Mouse (Mus musculus) embryonic facial prominence, embryonic 14.5 days (tissue): ENCODE results near the gene Rnf182. TPM values are rescaled to one million over a fixed set of nuclear protein-coding genes. Genes with fewer than 3 reads are reported as not detected.
A peak's percentile ranks its signal among the peaks of the same experiment; 100 is the strongest.

Experiments used
- ATAC-seq: fragments of 200-750 bp; cut with Nextera tagmentation; 2 replicates; pipeline ENCODE4 v1.8.0; 2017; ENCODE audit warnings: low read depth, moderate number of reproducible peaks, moderate TSS enrichment
- DNase-seq: peaks from one replicate; pipeline ENCODE4 v3.0.0-alpha.2; 2015; ENCODE audit warnings: low spot score
- H3K27ac ChIP-seq: fragments of 300-500 bp; sonication (generic); replicated peaks from 2 replicates; pipeline ENCODE4 v1.5.1; 2014; ENCODE audit warnings: low read depth, mild to moderate bottlenecking, low read length, moderate library complexity
- H3K27me3 ChIP-seq: fragments of 300-500 bp; sonication (generic); replicated peaks from 2 replicates; pipeline ENCODE4 v1.6.1; 2014; ENCODE audit warnings: low read length; ENCODE audit not compliant: control insufficient read depth, insufficient read depth
- H3K36me3 ChIP-seq: fragments of 300-500 bp; sonication (generic); 2 replicates; pipeline ENCODE4 v1.6.1; 2014; ENCODE audit warnings: low read length, mixed read lengths; ENCODE audit not compliant: control insufficient read depth, insufficient read depth
- H3K4me1 ChIP-seq: fragments of 300-500 bp; sonication (generic); 2 replicates; pipeline ENCODE4 v1.6.1; 2014; ENCODE audit warnings: antibody characterized with exemption, low read length; ENCODE audit not compliant: control insufficient read depth, insufficient read depth
- H3K4me2 ChIP-seq: fragments of 300-500 bp; sonication (generic); 2 replicates; pipeline ENCODE4 v1.6.1; 2014; ENCODE audit warnings: low read depth, mild to moderate bottlenecking, low read length, moderate library complexity, mixed read lengths
- H3K4me3 ChIP-seq: fragments of 300-500 bp; sonication (generic); 2 replicates; pipeline ENCODE4 v1.5.1; 2014; ENCODE audit warnings: low read depth, mild to moderate bottlenecking, low read length
- H3K9ac ChIP-seq: fragments of 300-500 bp; sonication (generic); 2 replicates; pipeline ENCODE4 v1.6.1; 2014; ENCODE audit warnings: low read depth, mild to moderate bottlenecking, low read length, moderate library complexity, mixed read lengths
- H3K9me3 ChIP-seq: fragments of 300-500 bp; sonication (generic); 2 replicates; pipeline ENCODE4 v1.6.1; 2016; ENCODE audit warnings: low read length; ENCODE audit not compliant: control insufficient read depth
- WGBS: fragments of 180-500 bp; shearing (Covaris S2); extraction: QIAGEN DNeasy Blood & Tissue Kit; methylation state at CpG from one replicate; pipeline ENCODE4 v1.1.7; 2014; 5-methylcytosine and 5-hydroxymethylcytosine counted together
- polyA plus RNA-seq: library from polyadenylated mRNA; unstranded; fragments of >200 nt; fragmentation: Nextera tagmentation; extraction: Ambion mirVana; gene quantifications from 2 replicates; pipeline ENCODE4 v1.2.1, GENCODE M21; 2014

Rnf182 gene
- polyA plus RNA-seq, 1 experiment from 2014 or later: 7.8 TPM

- ATAC-seq (no peak), DNase-seq (no peak)
- no peak overlapping the region for H3K27ac ChIP-seq
- H3K9ac ChIP-seq: no peak overlapping the region
- H3K4me2 ChIP-seq: no peak overlapping the region
- H3K4me3 ChIP-seq: no peak overlapping the region
- no peaks in the 10 kb centered on the region for H3K9me3 ChIP-seq
- no peaks in the 10 kb centered on the region for H3K36me3 ChIP-seq
- H3K4me1 ChIP-seq: no peaks in the 10 kb centered on the region
- 72% methylated on average over 6 of the region's 6 CpGs for WGBS
- no peaks in the 10 kb centered on the region for H3K27me3 ChIP-seq
Measured at GRCm38 (mm10) chr13:43654091-43654490, 38.6 kb downstream of the Rnf182 start.

DNA sequence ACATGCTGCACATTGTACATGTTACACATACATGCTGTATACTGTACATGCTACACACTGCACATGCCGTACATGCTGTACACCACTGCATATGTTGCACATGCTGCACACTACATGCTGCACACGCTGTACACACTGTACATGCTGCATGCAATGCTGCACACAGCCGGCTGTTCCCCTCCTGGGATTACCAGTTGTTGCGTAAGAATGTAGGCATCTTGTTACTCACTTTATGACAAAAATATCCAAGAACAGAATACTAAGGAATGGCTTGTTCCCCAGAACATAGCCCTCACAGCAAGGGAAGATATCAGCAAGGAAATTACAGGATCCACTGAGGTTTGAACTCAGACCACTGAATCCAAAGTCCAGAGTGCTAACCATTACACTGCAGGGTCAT is 47.7 kb downstream of the Rnf182 start:
- 88% methylated on average over 4 of the region's 4 CpGs for WGBS

DNA sequence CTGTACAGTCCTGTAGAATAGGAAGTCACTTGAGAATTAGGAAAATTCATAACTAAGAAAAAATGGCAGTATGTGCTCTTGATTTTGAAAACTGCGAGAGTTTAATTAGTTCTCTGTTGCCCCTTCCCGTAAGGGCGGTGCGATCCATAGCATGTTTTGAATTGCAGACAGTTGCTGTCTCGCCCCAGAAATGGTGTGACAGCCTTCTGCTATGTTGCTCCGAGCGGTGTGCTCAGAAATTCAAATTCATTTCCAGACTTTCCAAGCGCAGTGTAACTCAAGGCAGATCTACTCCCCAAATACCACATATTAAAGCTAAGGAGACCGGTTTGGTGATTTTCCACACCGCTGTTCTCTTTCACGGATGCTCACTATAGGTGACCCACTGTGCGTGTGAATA is 50.6 kb downstream of the Rnf182 start:
- H3K27ac ChIP-seq: no peak overlapping the region
- H3K4me1 ChIP-seq: no peaks in the 10 kb centered on the region
- no peak overlapping the region for H3K4me3 ChIP-seq
- H3K9ac ChIP-seq: no peak overlapping the region
- ATAC-seq: no peak
- WGBS: 83% methylated on average over 12 of the region's 12 CpGs
- H3K9me3 ChIP-seq: no peaks in the 10 kb centered on the region
- DNase-seq: no peak
- no peaks in the 10 kb centered on the region for H3K27me3 ChIP-seq
- H3K36me3 ChIP-seq: 0 out of 2 replicates have a peak, but pooled peaks cover 6% of the 10 kb centered on the region
- no peak overlapping the region for H3K4me2 ChIP-seq

More for the DNA sequence above, 47.7 kb downstream of the Rnf182 start:
- Histone ChIP-seq H3K4me3 (no peak overlapping the region), H3K27me3 (no peaks in the 10 kb centered on the region), H3K9me3 (no peaks in the 10 kb centered on the region), H3K9ac (no peak overlapping the region), H3K4me1 (no peaks in the 10 kb centered on the region), H3K4me2 (no peak overlapping the region), H3K27ac (no peak overlapping the region), H3K36me3 (0 out of 2 replicates have a peak, but pooled peaks cover 3% of the 10 kb centered on the region)
- DNase-seq: no peak
- no peak for ATAC-seq

GRCm38 (mm10) chr13:43666920-43667319 is 51.4 kb downstream of the Rnf182 start:
- DNase-seq (no peak), ATAC-seq (no peak)
- Histone ChIP-seq H3K9ac (no peak overlapping the region), H3K27me3 (no peaks in the 10 kb centered on the region), H3K27ac (no peak overlapping the region), H3K4me1 (no peaks in the 10 kb centered on the region), H3K9me3 (no peaks in the 10 kb centered on the region), H3K4me2 (no peak overlapping the region), H3K4me3 (no peak overlapping the region), H3K36me3 (0 out of 2 replicates have a peak, but pooled peaks cover 6% of the 10 kb centered on the region)
- 56% methylated on average over 6 of the region's 6 CpGs for WGBS

DNA sequence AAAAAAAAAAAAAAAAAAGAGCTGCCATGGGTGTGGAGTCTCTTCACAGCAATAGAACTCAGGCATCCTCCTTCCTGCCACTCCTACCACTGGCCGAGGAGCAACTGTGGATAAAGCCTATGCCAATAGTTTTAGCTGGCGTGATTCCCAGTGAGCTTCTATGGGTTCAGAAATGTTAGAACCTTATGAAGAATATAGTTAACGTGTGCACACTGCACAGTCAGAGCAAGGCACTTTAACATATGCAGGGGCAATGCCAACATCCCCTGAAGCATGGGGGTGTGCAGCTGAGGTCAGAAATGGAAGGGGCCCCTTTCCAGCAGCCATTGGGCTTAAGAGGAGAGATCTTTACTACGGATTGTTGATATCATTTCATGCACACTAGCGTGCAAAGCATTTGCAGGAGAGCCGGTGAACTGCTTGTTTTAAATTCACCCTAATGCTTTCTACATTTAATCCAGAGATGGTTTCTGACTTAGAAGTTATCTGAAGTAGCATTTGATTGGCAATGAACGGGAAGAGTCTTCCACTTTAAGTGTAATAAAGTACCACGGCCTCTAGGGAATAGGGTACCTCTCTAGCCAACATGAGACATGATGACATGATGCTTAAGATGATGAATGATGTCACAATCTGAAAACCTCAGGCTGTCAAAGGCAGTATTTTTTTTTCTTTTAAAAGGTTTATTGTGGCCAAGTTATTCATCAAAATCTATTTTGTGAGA is 61.8 kb downstream of the Rnf182 start:
- DNase-seq: peak; percentile 84
- H3K27me3 ChIP-seq: no peaks in the 10 kb centered on the region
- ATAC-seq: no peak

DNA sequence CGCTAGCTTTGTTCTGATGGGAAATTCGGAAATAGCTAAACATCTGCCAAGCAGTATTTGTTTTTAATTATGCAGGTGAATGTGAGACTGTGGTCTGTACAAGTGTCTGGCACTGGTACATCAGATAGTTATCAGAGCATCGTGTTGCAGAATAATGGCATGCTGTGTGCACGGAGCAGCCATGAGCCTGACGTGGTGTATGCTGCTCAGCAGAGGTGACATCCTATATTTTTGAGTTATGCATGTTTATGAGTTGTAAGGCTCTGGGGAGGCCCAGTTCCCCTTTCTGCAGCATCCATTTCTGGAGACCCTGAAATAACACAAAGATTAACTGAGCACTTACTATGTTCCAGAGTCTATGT is 62.4 kb downstream of the Rnf182 start:
- Histone ChIP-seq H3K27me3 (no peaks in the 10 kb centered on the region), H3K36me3 (no peaks in the 10 kb centered on the region), H3K9me3 (no peaks in the 10 kb centered on the region), H3K9ac (no peak overlapping the region), H3K4me1 (peaks cover 8% of the 10 kb centered on the region; the same call in 1 of the 2 replicates), H3K4me3 (no peak overlapping the region), H3K4me2 (no peak overlapping the region), H3K27ac (no peak overlapping the region)
- DNase-seq (peak; percentile 35), ATAC-seq (0 out of 2 replicates have a peak, but pooled peaks have one; percentile 53)
- 53% methylated on average over 5 of the region's 5 CpGs for WGBS

More for the DNA sequence above, 61.8 kb downstream of the Rnf182 start:
- Histone ChIP-seq H3K4me1 (peaks cover 8% of the 10 kb centered on the region; the same call in 1 of the 2 replicates), H3K4me2 (no peak overlapping the region), H3K9ac (no peak overlapping the region), H3K36me3 (no peaks in the 10 kb centered on the region), H3K9me3 (no peaks in the 10 kb centered on the region), H3K4me3 (no peak overlapping the region), H3K27ac (0 out of 2 replicates have a peak overlapping the region, but pooled peaks have one; percentile 35)
- 50% methylated on average over 8 of the region's 8 CpGs for WGBS

GRCm38 (mm10) chr13:43684499-43684994 is 69.0 kb downstream of the Rnf182 start:
- H3K4me2 ChIP-seq: no peak overlapping the region
- ATAC-seq (peak; percentile 68; the same call in 1 of the 2 replicates), DNase-seq (peak; percentile 62)
- no peaks in the 10 kb centered on the region; the same call in 1 of the 2 replicates for H3K9me3 ChIP-seq
- H3K27me3 ChIP-seq: no peaks in the 10 kb centered on the region
- H3K27ac ChIP-seq: no peak overlapping the region
- H3K9ac ChIP-seq: no peak overlapping the region
- H3K36me3 ChIP-seq: no peaks in the 10 kb centered on the region
- no peaks in the 10 kb centered on the region for H3K4me1 ChIP-seq
- H3K4me3 ChIP-seq: no peak overlapping the region
- 49% methylated on average over 8 of the region's 8 CpGs for WGBS

- no peak for DNase-seq
- no peak overlapping the region for H3K4me2 ChIP-seq
- H3K36me3 ChIP-seq: no peaks in the 10 kb centered on the region
- no peak for ATAC-seq
- H3K9me3 ChIP-seq: no peaks in the 10 kb centered on the region; the same call in 1 of the 2 replicates
- 82% methylated on average over 10 of the region's 10 CpGs for WGBS
- H3K4me3 ChIP-seq: no peak overlapping the region
- no peak overlapping the region for H3K9ac ChIP-seq
- no peaks in the 10 kb centered on the region for H3K27me3 ChIP-seq
- no peak overlapping the region for H3K27ac ChIP-seq
- H3K4me1 ChIP-seq: no peaks in the 10 kb centered on the region
Measured at GRCm38 (mm10) chr13:43688065-43688464, 72.6 kb downstream of the Rnf182 start.
